Mouse (Mus musculus) cerebellum, adult 2 months (tissue): ENCODE results near the gene Ryr3. TPM values are rescaled to one million over a fixed set of nuclear protein-coding genes. Genes with fewer than 3 reads are reported as not detected.
A peak's percentile ranks its signal among the peaks of the same experiment; 100 is the strongest.

ENCODE experiments used
- DNase-seq, 2 experiments: peaks; one replicate each; pipeline ENCODE4 v3.0.0; 2021
- H3K27ac ChIP-seq: fragments of 200-500 bp; 2 replicates; pipeline ENCODE4 v1.5.1; 2012; ENCODE audit warnings: low read length, control low read depth, inconsistent platforms; ENCODE audit not compliant: insufficient read depth
- H3K27me3 ChIP-seq: fragments of 200-500 bp; 2 replicates; pipeline ENCODE4 v1.6.1; 2012; ENCODE audit warnings: inconsistent platforms, mild to moderate bottlenecking, low read length, moderate library complexity; ENCODE audit not compliant: control insufficient read depth, insufficient read depth
- H3K4me1 ChIP-seq: fragments of 200-500 bp; 2 replicates; pipeline ENCODE4 v1.6.1; 2011; ENCODE audit warnings: low read length; ENCODE audit not compliant: control insufficient read depth, insufficient read depth
- H3K4me3 ChIP-seq: fragments of 200-500 bp; replicated peaks from 2 replicates; pipeline ENCODE3; 2011; ENCODE audit warnings: mild to moderate bottlenecking, low read depth, low read length, control low read depth; ENCODE audit not compliant: insufficient read depth
- CTCF ChIP-seq: fragments of 200-500 bp; IDR thresholded peaks from 2 replicates; pipeline ENCODE4 v1.5.1; 2011; ENCODE audit warnings: low read depth, mild to moderate bottlenecking, control low read depth, low read length, moderate library complexity, borderline replicate concordance; ENCODE audit not compliant: insufficient read depth
- POLR2A ChIP-seq: fragments of 200-500 bp; IDR thresholded peaks from 2 replicates; pipeline ENCODE4 v1.6.1; 2011; ENCODE audit warnings: low read length, control low read depth, borderline replicate concordance; ENCODE audit not compliant: insufficient read depth
- WGBS: fragments of 180-500 bp; shearing (Covaris S2); methylation state at CpG from one replicate; pipeline ENCODE4 v1.1.7; 2018; 5-methylcytosine and 5-hydroxymethylcytosine counted together
- polyA plus RNA-seq: library from polyadenylated mRNA; depleted of rRNA; stranded (reverse); fragments of >200 nt; gene quantifications from 2 replicates; pipeline ENCODE4 v1.2.3, GENCODE M21; 2012

Ryr3 gene
- polyA plus RNA-seq, 1 experiment: 16.9 TPM

DNA sequence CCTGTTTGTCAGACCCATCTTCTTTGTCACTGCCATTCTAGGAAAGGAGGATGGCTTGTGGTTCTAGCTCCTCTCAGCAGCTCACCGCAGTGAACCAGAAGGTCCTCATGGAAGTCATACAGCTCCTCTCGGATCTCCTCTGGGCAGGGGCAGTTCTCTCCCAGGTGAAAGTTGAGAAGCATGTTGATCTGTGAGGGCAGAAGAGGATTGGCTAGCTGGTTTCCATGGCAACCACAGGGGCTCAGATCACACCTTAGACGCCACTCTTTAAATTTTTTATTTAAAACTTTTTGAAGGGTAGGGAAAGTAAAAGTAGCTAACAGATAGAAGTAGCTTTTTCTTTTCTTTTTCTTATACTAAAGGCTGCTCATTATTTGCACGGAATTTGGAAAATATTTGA is 390.3 kb downstream of the Ryr3 start:
- Histone ChIP-seq H3K4me1 (no peaks in the 10 kb centered on the region), H3K27ac (no peak overlapping the region), H3K27me3 (no peaks in the 10 kb centered on the region), H3K4me3 (no peak overlapping the region)
- no peak for DNase-seq
- 53% methylated on average over 4 of the region's 4 CpGs for WGBS
- TF ChIP-seq CTCF: no peak
- no peak for TF ChIP-seq POLR2A

DNA sequence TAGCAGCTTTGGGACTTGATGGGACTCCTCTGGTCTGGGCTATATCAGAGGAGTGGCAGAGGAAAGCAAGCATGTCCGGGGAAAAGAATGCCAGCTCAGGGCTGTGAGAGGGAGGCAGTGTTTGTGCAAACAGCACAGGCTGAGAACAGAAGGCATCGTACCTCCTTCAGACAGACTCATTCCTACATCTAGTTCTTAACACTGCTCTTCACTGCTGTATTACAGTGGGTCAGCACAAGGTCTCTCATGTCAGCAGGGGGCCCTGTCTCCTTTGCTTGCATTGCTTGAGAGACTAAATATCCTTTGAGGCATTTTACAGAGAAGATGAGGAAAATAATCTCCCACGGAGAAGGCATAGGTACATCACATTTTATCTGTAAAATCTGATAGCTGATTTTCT is 394.2 kb downstream of the Ryr3 start:
- no peak for TF ChIP-seq CTCF
- no peak for TF ChIP-seq POLR2A
- H3K4me3 ChIP-seq: no peak overlapping the region
- H3K27ac ChIP-seq: no peak overlapping the region
- 62% methylated on average over 3 of the region's 3 CpGs for WGBS
- H3K4me1 ChIP-seq: no peaks in the 10 kb centered on the region
- no peak for DNase-seq
- no peaks in the 10 kb centered on the region for H3K27me3 ChIP-seq

DNA sequence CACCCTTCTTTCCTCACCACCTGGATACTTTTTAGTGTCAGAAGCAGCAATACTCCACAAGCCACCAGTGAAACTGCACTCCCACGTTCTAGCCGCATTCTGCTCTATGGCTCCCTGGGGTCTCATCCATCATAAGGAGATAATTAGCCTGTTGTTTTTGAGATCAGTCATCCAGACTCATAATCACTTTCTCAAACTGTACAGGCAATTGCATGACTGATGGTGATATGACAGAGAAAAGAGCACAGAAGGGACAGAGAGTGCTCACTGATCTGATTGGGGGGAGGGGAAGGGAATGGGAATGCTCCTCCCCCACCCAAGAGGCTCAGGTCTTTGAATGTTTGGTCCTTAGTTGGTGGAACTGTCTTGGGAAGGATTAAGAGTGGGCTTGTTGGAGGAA is 397.8 kb downstream of the Ryr3 start:
- Histone ChIP-seq H3K4me3 (no peak overlapping the region), H3K4me1 (no peaks in the 10 kb centered on the region), H3K27ac (no peak overlapping the region), H3K27me3 (no peaks in the 10 kb centered on the region)
- no peak for DNase-seq
- WGBS: 37% methylated on average over 2 of the region's 2 CpGs
- no peak for TF ChIP-seq CTCF
- TF ChIP-seq POLR2A: no peak

DNA sequence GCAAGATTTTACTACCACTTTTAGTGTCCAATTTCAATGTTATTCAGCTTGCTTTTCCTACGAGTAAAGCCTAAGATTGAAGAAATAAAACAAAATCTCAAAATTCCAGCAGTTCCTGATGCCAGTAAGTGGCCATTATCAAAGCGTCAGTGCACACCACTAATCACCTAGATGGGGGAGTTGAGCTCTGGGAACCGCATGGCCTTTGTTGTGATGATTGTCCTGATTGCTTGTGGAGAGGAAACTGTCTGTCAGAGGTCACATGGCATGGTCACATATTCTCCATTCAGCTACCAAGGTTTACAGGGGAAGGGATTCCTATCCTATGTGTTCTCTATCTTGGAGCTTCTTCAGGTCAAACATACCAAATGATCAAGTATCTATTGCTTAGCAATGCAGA is 399.9 kb downstream of the Ryr3 start:
- no peak for DNase-seq
- no peak overlapping the region for H3K4me3 ChIP-seq
- H3K4me1 ChIP-seq: no peaks in the 10 kb centered on the region
- TF ChIP-seq CTCF (no peak), POLR2A (no peak)
- WGBS: 75% methylated on average over 3 of the region's 3 CpGs
- no peak overlapping the region for H3K27ac ChIP-seq
- H3K27me3 ChIP-seq: no peaks in the 10 kb centered on the region

DNA sequence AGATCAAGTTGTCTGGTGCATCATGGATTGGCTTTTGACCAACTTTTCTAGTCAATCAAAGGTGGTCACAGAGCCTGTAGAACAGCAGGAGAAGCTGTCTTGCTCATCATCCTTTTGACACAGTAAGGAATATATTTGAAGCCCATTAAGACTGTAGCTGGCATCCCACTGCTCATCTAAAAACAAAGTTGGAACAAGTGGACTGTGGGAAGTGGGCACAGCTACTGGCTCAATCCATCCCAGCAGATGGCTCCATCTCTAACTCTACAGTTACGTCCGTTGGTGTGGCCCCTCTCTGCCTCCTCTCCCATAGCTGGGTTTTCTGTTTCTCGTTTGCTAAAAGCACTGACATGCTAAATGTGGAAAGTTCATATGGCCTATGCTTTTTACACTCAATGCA is 400.9 kb downstream of the Ryr3 start:
- 29% methylated on average over 3 of the region's 3 CpGs for WGBS
- no peak overlapping the region for H3K4me3 ChIP-seq
- no peaks in the 10 kb centered on the region for H3K27me3 ChIP-seq
- no peaks in the 10 kb centered on the region for H3K4me1 ChIP-seq
- H3K27ac ChIP-seq: no peak overlapping the region
- DNase-seq: no peak
- TF ChIP-seq CTCF (no peak), POLR2A (no peak)

DNA sequence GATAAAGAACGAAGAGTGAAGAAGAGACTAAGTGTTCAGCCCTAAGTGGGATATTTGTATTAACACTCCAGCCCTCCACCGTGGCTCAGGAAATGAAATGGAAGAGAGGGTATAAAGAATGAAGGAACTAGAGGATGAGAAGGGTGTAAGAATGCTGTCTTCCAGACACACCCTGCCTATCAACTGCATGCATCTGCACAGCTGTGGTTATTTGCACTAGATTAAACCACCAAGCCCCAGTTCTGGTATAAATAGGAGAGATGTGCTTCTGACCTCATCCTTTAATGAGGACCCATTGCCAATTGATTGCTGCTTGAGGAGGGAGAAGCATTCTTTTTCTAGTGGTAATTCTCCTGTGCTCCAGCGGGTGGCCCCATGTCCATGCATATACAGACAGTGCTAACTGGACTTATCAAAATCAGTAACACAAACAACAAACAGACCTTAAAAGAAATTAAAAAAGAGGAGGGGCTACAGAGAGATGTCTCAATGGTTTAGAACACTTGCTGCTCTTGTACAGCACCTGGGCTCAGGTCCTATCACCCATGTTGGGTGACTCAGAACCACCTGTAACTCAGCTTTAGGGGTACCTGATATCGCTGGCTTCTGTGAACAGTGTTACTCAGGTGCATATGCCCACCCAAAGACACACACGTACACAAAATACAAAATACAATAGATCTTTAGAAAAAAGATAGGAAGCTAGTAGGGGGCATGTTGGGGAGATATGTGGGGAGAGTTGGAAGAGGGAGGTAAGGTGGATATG is 404.1 kb downstream of the Ryr3 start:
- Histone ChIP-seq H3K27ac (no peak overlapping the region), H3K27me3 (no peaks in the 10 kb centered on the region), H3K4me3 (no peak overlapping the region), H3K4me1 (no peaks in the 10 kb centered on the region)
- WGBS: 72% methylated on average over 5 of the region's 5 CpGs
- peak in 1 of 2 experiments; percentile 12 for DNase-seq
- peak; percentile 62; the same call in 1 of the 2 replicates for TF ChIP-seq CTCF
- TF ChIP-seq POLR2A: no peak

DNA sequence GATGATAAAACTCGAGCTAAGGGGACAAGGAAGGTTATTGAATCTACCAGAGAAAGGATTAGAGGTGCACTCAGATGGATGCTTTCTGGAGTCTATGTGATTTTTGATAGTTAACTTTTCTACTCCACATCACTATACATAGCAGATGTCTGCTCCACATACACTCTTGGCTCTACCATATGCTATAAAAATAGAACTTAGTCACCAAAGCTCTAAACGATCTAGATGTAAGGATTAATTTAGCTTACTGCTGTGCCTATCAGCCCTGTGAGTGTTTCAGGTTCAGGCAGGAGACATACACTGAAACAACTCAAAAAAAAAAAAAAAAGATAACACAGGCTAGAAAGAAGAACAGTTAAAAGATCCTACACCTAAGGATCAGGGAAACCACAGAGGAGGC is 410.9 kb downstream of the Ryr3 start:
- no peak overlapping the region for H3K4me3 ChIP-seq
- TF ChIP-seq CTCF (no peak), POLR2A (no peak)
- no peaks in the 10 kb centered on the region for H3K4me1 ChIP-seq
- no peak overlapping the region for H3K27ac ChIP-seq
- no peaks in the 10 kb centered on the region for H3K27me3 ChIP-seq
- 43% methylated on average over 2 of the region's 2 CpGs for WGBS
- no peak for DNase-seq

DNA sequence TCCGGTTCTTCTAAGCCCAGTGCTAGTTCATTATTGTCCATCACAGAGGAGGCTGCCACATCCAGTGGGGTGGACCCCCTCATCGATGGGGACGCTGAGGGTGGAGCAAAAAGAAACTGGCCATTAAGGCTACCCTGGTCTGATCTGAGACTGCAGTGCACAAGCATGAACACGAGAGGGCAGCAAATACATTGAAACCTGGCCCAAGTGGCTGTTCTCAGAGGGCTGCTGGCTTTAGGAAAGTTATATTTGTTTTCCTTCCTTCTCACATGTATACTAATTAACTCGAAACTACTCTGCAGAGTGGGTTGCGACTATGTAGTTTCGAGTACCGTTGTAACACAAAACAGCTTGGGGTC is 416.9 kb downstream of the Ryr3 start:
- peak; percentile 93 for TF ChIP-seq CTCF
- TF ChIP-seq POLR2A: no peak
- Histone ChIP-seq H3K27me3 (no peaks in the 10 kb centered on the region), H3K4me3 (no peak overlapping the region), H3K27ac (no peak overlapping the region), H3K4me1 (no peaks in the 10 kb centered on the region)
- DNase-seq: peak; percentile 52 to 71
- WGBS: 15% methylated on average over 8 of the region's 8 CpGs
